Mouse (Mus musculus) stomach, embryonic 16.5 days (tissue): ENCODE results near the gene Larp1. TPM values are rescaled to one million over a fixed set of nuclear protein-coding genes. Genes with fewer than 3 reads are reported as not detected.
A peak's percentile ranks its signal among the peaks of the same experiment; 100 is the strongest.

Experiments
- ATAC-seq: fragments of 200-750 bp; cut with Nextera tagmentation; 2 replicates; pipeline ENCODE4 v1.8.0; 2017; ENCODE audit warnings: moderate number of reproducible peaks, moderate TSS enrichment; ENCODE audit not compliant: insufficient read depth, low FRiP score
- H3K27ac ChIP-seq: fragments of 300-500 bp; sonication (generic); 2 replicates; pipeline ENCODE4 v1.5.1; 2014; ENCODE audit warnings: low read length
- H3K27me3 ChIP-seq: fragments of 300-500 bp; sonication (generic); 2 replicates; pipeline ENCODE4 v1.6.1; 2014; ENCODE audit warnings: low read length, control low read depth, mixed read lengths; ENCODE audit not compliant: control insufficient read depth, insufficient read depth
- H3K36me3 ChIP-seq: fragments of 300-500 bp; sonication (generic); 2 replicates; pipeline ENCODE4 v1.6.1; 2014; ENCODE audit warnings: low read length; ENCODE audit not compliant: control insufficient read depth, insufficient read depth
- H3K4me1 ChIP-seq: fragments of 300-500 bp; sonication (generic); 2 replicates; pipeline ENCODE4 v1.6.1; 2014; ENCODE audit warnings: low read length, control low read depth, mixed read lengths; ENCODE audit not compliant: control insufficient read depth, insufficient read depth
- H3K4me2 ChIP-seq: fragments of 300-500 bp; sonication (generic); 2 replicates; pipeline ENCODE4 v1.6.1; 2014; ENCODE audit warnings: low read depth, low read length, mixed read lengths
- H3K4me3 ChIP-seq: fragments of 300-500 bp; sonication (generic); replicated peaks from 2 replicates; pipeline ENCODE4 v1.5.1; 2014; ENCODE audit warnings: mild to moderate bottlenecking, low read length
- H3K9ac ChIP-seq: fragments of 300-500 bp; sonication (generic); 2 replicates; pipeline ENCODE4 v1.6.1; 2014; ENCODE audit warnings: low read length
- H3K9me3 ChIP-seq: fragments of 300-500 bp; sonication (generic); replicated peaks from 2 replicates; pipeline ENCODE4 v1.6.1; 2016; ENCODE audit warnings: low read length, control low read depth; ENCODE audit not compliant: control insufficient read depth
- WGBS: fragments of 180-500 bp; shearing (Covaris S2); extraction: QIAGEN DNeasy Blood & Tissue Kit; methylation state at CpG from one replicate; pipeline ENCODE4 v1.1.7; 2014; 5-methylcytosine and 5-hydroxymethylcytosine counted together
- polyA plus RNA-seq: library from polyadenylated mRNA; unstranded; fragments of >200 nt; fragmentation: Nextera tagmentation; extraction: Ambion mirVana; gene quantifications from 2 replicates; pipeline ENCODE4 v1.2.1, GENCODE M21; 2015

Larp1 gene
- polyA plus RNA-seq, 1 experiment from 2014 or later: 22.9 TPM

- WGBS: 67% methylated on average over 1 of the region's 1 CpGs
- H3K9ac ChIP-seq: 0 out of 2 replicates have a peak overlapping the region, but pooled peaks have one; percentile 28
- no peak overlapping the region for H3K4me2 ChIP-seq
- peak overlapping the region; percentile 89 for H3K27ac ChIP-seq
- H3K36me3 ChIP-seq: no peaks in the 10 kb centered on the region
- no peaks in the 10 kb centered on the region for H3K9me3 ChIP-seq
- ATAC-seq: peak; percentile 52; the same call in 1 of the 2 replicates
- no peaks in the 10 kb centered on the region for H3K27me3 ChIP-seq
- H3K4me1 ChIP-seq: peaks cover 46% of the 10 kb centered on the region
- H3K4me3 ChIP-seq: no peak overlapping the region
Observed at GRCm38 (mm10) chr11:58026860-58027259, 18.0 kb downstream of the Larp1 start.

- 83% methylated on average over 1 of the region's 1 CpGs for WGBS
- H3K4me1 ChIP-seq: peaks cover 56% of the 10 kb centered on the region
- H3K27me3 ChIP-seq: no peaks in the 10 kb centered on the region
Observed at GRCm38 (mm10) chr11:58028981-58029380, 20.1 kb downstream of the Larp1 start.

GRCm38 (mm10) chr11:58029869-58030268, 21.0 kb downstream of the Larp1 start:
- no peak overlapping the region for H3K27ac ChIP-seq
- no peaks in the 10 kb centered on the region for H3K27me3 ChIP-seq
- no peak for ATAC-seq
- H3K4me3 ChIP-seq: no peak overlapping the region
- no peaks in the 10 kb centered on the region for H3K36me3 ChIP-seq
- peaks cover 54% of the 10 kb centered on the region for H3K4me1 ChIP-seq
- H3K9me3 ChIP-seq: no peaks in the 10 kb centered on the region
- H3K4me2 ChIP-seq: no peak overlapping the region
- no peak overlapping the region for H3K9ac ChIP-seq
- WGBS: 76% methylated on average over 2 of the region's 2 CpGs

More at GRCm38 (mm10) chr11:58028981-58029380, 20.1 kb downstream of the Larp1 start:
- no peak for ATAC-seq
- no peak overlapping the region for H3K4me3 ChIP-seq
- no peak overlapping the region for H3K4me2 ChIP-seq
- no peak overlapping the region for H3K27ac ChIP-seq
- no peaks in the 10 kb centered on the region for H3K9me3 ChIP-seq
- H3K36me3 ChIP-seq: no peaks in the 10 kb centered on the region
- no peak overlapping the region for H3K9ac ChIP-seq

GRCm38 (mm10) chr11:58031176-58031575, 22.3 kb downstream of the Larp1 start:
- H3K4me3 ChIP-seq: no peak overlapping the region
- no peaks in the 10 kb centered on the region for H3K36me3 ChIP-seq
- H3K9ac ChIP-seq: no peak overlapping the region
- H3K27me3 ChIP-seq: no peaks in the 10 kb centered on the region
- H3K4me2 ChIP-seq: no peak overlapping the region
- peak overlapping the region; percentile 46 for H3K27ac ChIP-seq
- H3K4me1 ChIP-seq: peaks cover 45% of the 10 kb centered on the region
- no peaks in the 10 kb centered on the region for H3K9me3 ChIP-seq
- no peak for ATAC-seq
- WGBS: 65% methylated on average over 6 of the region's 6 CpGs

- Histone ChIP-seq H3K27me3 (no peaks in the 10 kb centered on the region), H3K4me1 (peaks cover 36% of the 10 kb centered on the region), H3K27ac (no peak overlapping the region), H3K36me3 (no peaks in the 10 kb centered on the region), H3K9me3 (no peaks in the 10 kb centered on the region), H3K9ac (no peak overlapping the region), H3K4me2 (no peak overlapping the region), H3K4me3 (no peak overlapping the region)
- ATAC-seq: no peak
- WGBS: 61% methylated on average over 3 of the region's 3 CpGs
Observed at GRCm38 (mm10) chr11:58033635-58034034, 24.8 kb downstream of the Larp1 start.

- ATAC-seq: no peak
- no peak overlapping the region for H3K27ac ChIP-seq
- no peaks in the 10 kb centered on the region for H3K9me3 ChIP-seq
- H3K4me1 ChIP-seq: peaks cover 23% of the 10 kb centered on the region; the same call in 1 of the 2 replicates
- WGBS: 52% methylated on average over 1 of the region's 1 CpGs
- no peak overlapping the region for H3K4me2 ChIP-seq
- no peak overlapping the region for H3K4me3 ChIP-seq
- peaks cover 7% of the 10 kb centered on the region; the same call in 1 of the 2 replicates for H3K36me3 ChIP-seq
- no peaks in the 10 kb centered on the region for H3K27me3 ChIP-seq
- H3K9ac ChIP-seq: no peak overlapping the region
Observed at GRCm38 (mm10) chr11:58039027-58039426, 30.2 kb downstream of the Larp1 start.

GRCm38 (mm10) chr11:58042861-58043431, 34.1 kb downstream of the Larp1 start:
- no peak overlapping the region for H3K4me3 ChIP-seq
- no peaks in the 10 kb centered on the region for H3K9me3 ChIP-seq
- H3K4me2 ChIP-seq: no peak overlapping the region
- no peak for ATAC-seq
- H3K36me3 ChIP-seq: peaks cover 11% of the 10 kb centered on the region; the same call in 1 of the 2 replicates
- no peak overlapping the region for H3K27ac ChIP-seq
- no peak overlapping the region for H3K9ac ChIP-seq
- H3K27me3 ChIP-seq: no peaks in the 10 kb centered on the region
- WGBS: 69% methylated on average over 5 of the region's 5 CpGs
- H3K4me1 ChIP-seq: peaks cover 17% of the 10 kb centered on the region; the same call in 1 of the 2 replicates

- Histone ChIP-seq H3K27ac (no peak overlapping the region), H3K36me3 (peaks cover 23% of the 10 kb centered on the region), H3K4me2 (no peak overlapping the region), H3K4me3 (no peak overlapping the region), H3K9ac (no peak overlapping the region), H3K4me1 (0 out of 2 replicates have a peak, but pooled peaks cover 7% of the 10 kb centered on the region), H3K27me3 (no peaks in the 10 kb centered on the region), H3K9me3 (no peaks in the 10 kb centered on the region)
- WGBS: 75% methylated on average over 4 of the region's 4 CpGs
- ATAC-seq: no peak
Observed at GRCm38 (mm10) chr11:58046438-58046837, 37.6 kb downstream of the Larp1 start.

GRCm38 (mm10) chr11:58057455-58057854, 48.6 kb downstream of the Larp1 start:
- no peak overlapping the region for H3K27ac ChIP-seq
- H3K4me1 ChIP-seq: no peaks in the 10 kb centered on the region
- no peak overlapping the region for H3K4me3 ChIP-seq
- no peak overlapping the region for H3K4me2 ChIP-seq
- WGBS: 41% methylated on average over 6 of the region's 6 CpGs
- peaks cover 24% of the 10 kb centered on the region for H3K36me3 ChIP-seq
- no peak overlapping the region for H3K9ac ChIP-seq
- no peaks in the 10 kb centered on the region for H3K27me3 ChIP-seq
- no peaks in the 10 kb centered on the region for H3K9me3 ChIP-seq
- no peak for ATAC-seq
